Mouse (Mus musculus) heart, adult 2 months (tissue): ENCODE results near the gene Slc43a2.

Experiments
- CTCF ChIP-seq: fragments of 200-600 bp; IDR thresholded peaks from 2 replicates; pipeline ENCODE4 v1.8.1; 2022; ENCODE audit warnings: antibody characterized with exemption, mild to moderate bottlenecking, moderate library complexity
- POLR2A ChIP-seq: fragments of 200-500 bp; IDR thresholded peaks from 2 replicates; pipeline ENCODE4 v1.6.1; 2011; ENCODE audit warnings: mild to moderate bottlenecking, low read depth, low read length, control low read depth; ENCODE audit not compliant: insufficient read depth

DNA sequence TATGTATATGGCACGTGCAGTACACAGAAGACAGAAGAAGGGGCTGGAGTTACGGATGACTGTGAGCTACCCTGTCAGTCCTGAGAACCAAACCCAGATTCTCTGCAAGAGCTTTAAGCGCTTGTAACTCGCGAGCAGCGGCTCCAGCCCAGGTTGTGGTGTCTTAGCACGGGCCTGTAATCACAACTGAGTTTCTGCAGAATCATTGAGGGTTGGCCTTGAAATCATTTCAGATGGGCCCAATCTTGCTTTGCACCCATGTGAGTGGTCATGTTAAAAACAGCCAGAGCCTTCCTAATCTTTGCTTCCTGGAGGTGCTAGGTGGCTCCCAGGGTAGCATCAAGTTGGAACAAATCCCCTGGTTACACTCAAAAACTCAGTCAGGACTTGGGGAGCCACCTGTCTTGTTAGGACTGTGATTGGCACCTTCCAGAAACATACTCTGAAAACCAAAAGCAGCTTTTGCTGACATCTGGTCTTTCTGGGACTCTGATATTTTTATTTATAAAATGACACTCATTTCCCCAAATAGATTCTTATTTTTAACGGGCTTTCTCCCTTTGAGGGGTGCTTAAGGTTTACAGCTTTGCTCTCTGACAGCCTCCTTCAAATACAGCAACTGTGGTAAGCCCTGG lies 28.5 kb downstream of the Slc43a2 start:
- TF ChIP-seq CTCF = no peak
- no peak for TF ChIP-seq POLR2A
